Mouse (Mus musculus): ENCODE measurements at regions not wholly inside any gene's neighbourhood (a gene's known extent, or its start where the extent isn't known, plus 50 kb on each side); places are given as distances from the start of the nearest gene placed in this dataset.

- Histone ChIP-seq H3K36me3 (ENCODE audit: control insufficient read depth, insufficient read depth, low read length, poor library complexity, severe bottlenecking) (no peaks in the 10 kb centered on the region), H3K27me3 (ENCODE audit: control insufficient read depth, insufficient read depth, low read length, poor library complexity, severe bottlenecking) (no peaks in the 10 kb centered on the region), H3K4me1 (ENCODE audit: control insufficient read depth, insufficient read depth, low read length) (no peaks in the 10 kb centered on the region), H3K9ac (ENCODE audit: low read depth, poor library complexity, severe bottlenecking) (no peak overlapping the region), H3K4me3 (ENCODE audit: low read depth, low read length) (no peak overlapping the region), H3K9me3 (replicated peaks; ENCODE audit: control insufficient read depth, insufficient read depth, low read length, poor library complexity, severe bottlenecking) (no peaks in the 10 kb centered on the region), H3K27ac (ENCODE audit: insufficient read depth, low read length) (no peak overlapping the region)
- TF ChIP-seq POLR2A (IDR thresholded peaks at IDR 0.05; ENCODE audit: insufficient read depth, low read length), result no peak
Observed at GRCm38 (mm10) chr9:115471582-115471981, 161.4 kb upstream of the Stt3b start.

- H3K27me3 ChIP-seq (ENCODE audit: control insufficient read depth, insufficient read depth, low read length, poor library complexity, severe bottlenecking), result no peaks in the 10 kb centered on the region
- no peaks in the 10 kb centered on the region for H3K36me3 ChIP-seq (ENCODE audit: control insufficient read depth, insufficient read depth, low read length, poor library complexity, severe bottlenecking)
- no peak overlapping the region for H3K27ac ChIP-seq (ENCODE audit: insufficient read depth, low read length)
- no peak overlapping the region for H3K9ac ChIP-seq (ENCODE audit: low read depth, poor library complexity, severe bottlenecking)
- H3K4me3 ChIP-seq (ENCODE audit: low read depth, low read length), result no peak overlapping the region
- no peaks in the 10 kb centered on the region for H3K9me3 ChIP-seq (replicated peaks; ENCODE audit: control insufficient read depth, insufficient read depth, low read length, poor library complexity, severe bottlenecking)
- no peak for TF ChIP-seq POLR2A (IDR thresholded peaks at IDR 0.05; ENCODE audit: insufficient read depth, low read length)
- no peak for TF ChIP-seq CTCF (IDR thresholded peaks at IDR 0.05; ENCODE audit: low read depth, low read length)
- no peak for TF ChIP-seq EP300 (IDR thresholded peaks at IDR 0.05; ENCODE audit: insufficient read depth, low read depth, low read length)
- no peaks in the 10 kb centered on the region for H3K4me1 ChIP-seq (ENCODE audit: control insufficient read depth, insufficient read depth, low read length)
Observed at GRCm38 (mm10) chr9:115473037-115473436, 162.8 kb upstream of the Stt3b start.

- H3K27ac ChIP-seq (ENCODE audit: insufficient read depth, low read length), result no peak overlapping the region
- H3K9me3 ChIP-seq (replicated peaks; ENCODE audit: control insufficient read depth, insufficient read depth, low read length, poor library complexity, severe bottlenecking), result no peaks in the 10 kb centered on the region
- H3K27me3 ChIP-seq (ENCODE audit: control insufficient read depth, insufficient read depth, low read length, poor library complexity, severe bottlenecking), result no peaks in the 10 kb centered on the region
- no peaks in the 10 kb centered on the region for H3K4me1 ChIP-seq (ENCODE audit: control insufficient read depth, insufficient read depth, low read length)
- H3K36me3 ChIP-seq (ENCODE audit: control insufficient read depth, insufficient read depth, low read length, poor library complexity, severe bottlenecking), result no peaks in the 10 kb centered on the region
- TF ChIP-seq EP300 (IDR thresholded peaks at IDR 0.05; ENCODE audit: insufficient read depth, low read depth, low read length), result no peak
- TF ChIP-seq POLR2A (IDR thresholded peaks at IDR 0.05; ENCODE audit: insufficient read depth, low read length), result no peak
- TF ChIP-seq CTCF (IDR thresholded peaks at IDR 0.05; ENCODE audit: low read depth, low read length), result no peak
- no peak overlapping the region for H3K4me3 ChIP-seq (ENCODE audit: low read depth, low read length)
- no peak overlapping the region for H3K9ac ChIP-seq (ENCODE audit: low read depth, poor library complexity, severe bottlenecking)
Observed at GRCm38 (mm10) chr9:115473847-115474246, 163.6 kb upstream of the Stt3b start.

DNA sequence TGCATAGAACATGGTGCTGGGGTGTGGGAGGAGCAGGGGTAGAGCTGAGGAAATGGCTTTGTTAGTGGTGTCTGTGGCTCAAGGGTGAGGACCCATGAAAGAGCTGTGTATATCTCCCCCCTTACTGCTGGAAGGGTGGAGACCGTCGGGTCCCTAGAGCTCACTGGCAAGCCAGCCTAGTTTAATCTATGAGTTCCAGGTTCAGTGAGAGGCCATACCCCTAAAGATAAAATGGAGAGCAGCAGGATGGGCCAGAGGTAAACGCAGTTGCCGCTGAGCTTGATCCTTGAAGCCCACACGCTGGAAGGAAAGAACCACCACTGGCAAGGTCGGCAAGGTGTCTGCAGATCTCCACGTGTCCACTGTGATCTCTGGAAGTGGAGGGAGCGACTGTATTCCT, 164.1 kb upstream of the Stt3b start:
- H3K27ac ChIP-seq (ENCODE audit: insufficient read depth, low read length), result no peak overlapping the region
- H3K9ac ChIP-seq (ENCODE audit: low read depth, poor library complexity, severe bottlenecking), result no peak overlapping the region
- no peaks in the 10 kb centered on the region for H3K36me3 ChIP-seq (ENCODE audit: control insufficient read depth, insufficient read depth, low read length, poor library complexity, severe bottlenecking)
- H3K27me3 ChIP-seq (ENCODE audit: control insufficient read depth, insufficient read depth, low read length, poor library complexity, severe bottlenecking), result no peaks in the 10 kb centered on the region
- TF ChIP-seq POLR2A (IDR thresholded peaks at IDR 0.05; ENCODE audit: insufficient read depth, low read length) (no peak), EP300 (IDR thresholded peaks at IDR 0.05; ENCODE audit: insufficient read depth, low read depth, low read length) (no peak), CTCF (IDR thresholded peaks at IDR 0.05; ENCODE audit: low read depth, low read length) (no peak)
- no peaks in the 10 kb centered on the region for H3K9me3 ChIP-seq (replicated peaks; ENCODE audit: control insufficient read depth, insufficient read depth, low read length, poor library complexity, severe bottlenecking)
- H3K4me1 ChIP-seq (ENCODE audit: control insufficient read depth, insufficient read depth, low read length), result no peaks in the 10 kb centered on the region
- H3K4me3 ChIP-seq (ENCODE audit: low read depth, low read length), result no peak overlapping the region

DNA sequence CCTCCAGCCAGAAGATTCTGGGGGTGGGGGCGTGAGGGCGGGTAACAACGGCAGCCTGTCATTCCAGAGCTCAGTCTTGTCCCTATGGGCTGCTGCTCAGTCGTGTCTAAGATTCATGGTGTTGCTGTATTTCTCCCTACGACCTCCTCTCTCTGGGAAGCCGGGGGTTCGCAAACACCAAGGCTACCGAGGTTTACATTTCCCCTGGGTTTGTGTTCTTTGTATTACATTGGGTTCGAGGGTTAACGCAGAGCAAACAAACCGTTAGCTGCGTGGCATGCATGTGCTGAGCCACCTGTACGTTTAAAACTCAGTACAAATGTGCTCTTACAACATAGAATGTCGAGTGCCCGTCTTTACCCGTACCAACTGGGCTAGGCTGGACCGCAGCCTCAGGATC, 166.0 kb upstream of the Stt3b start:
- TF ChIP-seq CTCF (IDR thresholded peaks at IDR 0.05; ENCODE audit: low read depth, low read length) (no peak), POLR2A (IDR thresholded peaks at IDR 0.05; ENCODE audit: insufficient read depth, low read length) (no peak), EP300 (IDR thresholded peaks at IDR 0.05; ENCODE audit: insufficient read depth, low read depth, low read length) (no peak)
- no peak overlapping the region for H3K4me3 ChIP-seq (ENCODE audit: low read depth, low read length)
- H3K36me3 ChIP-seq (ENCODE audit: control insufficient read depth, insufficient read depth, low read length, poor library complexity, severe bottlenecking), result no peaks in the 10 kb centered on the region
- no peak overlapping the region for H3K27ac ChIP-seq (ENCODE audit: insufficient read depth, low read length)
- H3K9ac ChIP-seq (ENCODE audit: low read depth, poor library complexity, severe bottlenecking), result no peak overlapping the region
- H3K4me1 ChIP-seq (ENCODE audit: control insufficient read depth, insufficient read depth, low read length), result no peaks in the 10 kb centered on the region
- H3K9me3 ChIP-seq (replicated peaks; ENCODE audit: control insufficient read depth, insufficient read depth, low read length, poor library complexity, severe bottlenecking), result no peaks in the 10 kb centered on the region
- H3K27me3 ChIP-seq (ENCODE audit: control insufficient read depth, insufficient read depth, low read length, poor library complexity, severe bottlenecking), result no peaks in the 10 kb centered on the region

- no peaks in the 10 kb centered on the region for H3K36me3 ChIP-seq (ENCODE audit: control insufficient read depth, insufficient read depth, low read length, poor library complexity, severe bottlenecking)
- TF ChIP-seq EP300 (IDR thresholded peaks at IDR 0.05; ENCODE audit: insufficient read depth, low read depth, low read length) (no peak), POLR2A (IDR thresholded peaks at IDR 0.05; ENCODE audit: insufficient read depth, low read length) (no peak), CTCF (IDR thresholded peaks at IDR 0.05; ENCODE audit: low read depth, low read length) (no peak)
- no peaks in the 10 kb centered on the region for H3K9me3 ChIP-seq (replicated peaks; ENCODE audit: control insufficient read depth, insufficient read depth, low read length, poor library complexity, severe bottlenecking)
- H3K27me3 ChIP-seq (ENCODE audit: control insufficient read depth, insufficient read depth, low read length, poor library complexity, severe bottlenecking), result no peaks in the 10 kb centered on the region
- no peak overlapping the region for H3K4me3 ChIP-seq (ENCODE audit: low read depth, low read length)
- H3K4me1 ChIP-seq (ENCODE audit: control insufficient read depth, insufficient read depth, low read length), result no peaks in the 10 kb centered on the region
- H3K9ac ChIP-seq (ENCODE audit: low read depth, poor library complexity, severe bottlenecking), result no peak overlapping the region
- H3K27ac ChIP-seq (ENCODE audit: insufficient read depth, low read length), result no peak overlapping the region
Observed at GRCm38 (mm10) chr9:115477556-115478220, 167.5 kb upstream of the Stt3b start.

Measured in ES-Bruce4 (cell line).